Mouse (Mus musculus): ENCODE data around the gene Esr2.

Esr2 gene

DNA sequence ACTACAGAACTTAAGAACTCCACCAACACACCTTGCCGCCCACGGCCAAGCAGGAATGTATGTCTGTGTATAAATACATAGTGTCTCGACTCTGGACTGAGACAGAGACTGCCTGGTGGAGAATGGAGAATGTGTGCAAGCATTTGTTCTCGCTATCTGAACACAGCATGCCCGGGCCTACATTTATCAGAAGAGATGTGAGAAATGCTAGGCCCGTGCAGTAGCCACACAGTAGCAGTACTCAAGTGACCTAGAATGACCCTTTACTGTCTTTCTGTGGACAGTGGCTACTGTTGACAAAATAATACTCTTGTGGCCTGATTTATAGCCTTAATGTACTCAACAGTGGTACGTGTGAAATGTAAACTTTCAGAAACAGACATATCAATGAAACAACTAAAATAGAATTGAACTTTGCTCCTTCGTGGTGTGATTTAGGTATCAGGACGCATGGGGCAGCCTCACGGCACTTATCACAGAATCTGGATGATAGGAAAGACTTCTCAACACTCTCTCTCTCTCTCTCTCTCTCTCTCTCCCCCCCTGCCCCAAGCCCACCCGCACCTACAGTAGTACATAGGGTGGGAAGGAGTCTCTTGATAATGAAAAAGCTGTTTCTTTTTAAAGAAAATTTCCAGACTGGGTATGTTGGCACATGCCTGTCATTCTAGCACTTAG lies 84.1 kb downstream of the Esr2 start:
- in situ Hi-C loops (cut with MboI; ENCODE audit: low sequenced_read_pairs) = no loop called here

DNA sequence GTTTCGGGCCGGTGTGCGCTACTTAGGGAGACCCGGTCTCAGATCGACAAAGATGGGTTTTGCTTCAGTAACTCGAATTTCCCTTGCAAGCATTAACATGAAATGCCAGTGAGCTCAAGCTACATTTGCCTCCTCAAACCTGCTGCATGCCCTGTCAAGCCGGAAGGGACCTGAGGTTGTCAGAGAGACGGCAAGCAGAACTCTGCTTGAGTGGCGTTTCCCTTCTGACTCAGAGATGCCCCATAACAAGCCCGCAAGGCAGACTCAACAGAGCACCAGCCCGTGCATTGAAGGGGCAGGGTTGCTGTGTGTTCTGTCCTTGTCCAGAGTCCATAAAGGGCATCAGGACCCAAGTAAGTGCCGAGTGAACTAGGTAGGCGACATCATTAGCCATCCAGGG lies 90.0 kb downstream of the Esr2 start:
- in situ Hi-C loops (cut with MboI; ENCODE audit: low sequenced_read_pairs) = no loop called here

DNA sequence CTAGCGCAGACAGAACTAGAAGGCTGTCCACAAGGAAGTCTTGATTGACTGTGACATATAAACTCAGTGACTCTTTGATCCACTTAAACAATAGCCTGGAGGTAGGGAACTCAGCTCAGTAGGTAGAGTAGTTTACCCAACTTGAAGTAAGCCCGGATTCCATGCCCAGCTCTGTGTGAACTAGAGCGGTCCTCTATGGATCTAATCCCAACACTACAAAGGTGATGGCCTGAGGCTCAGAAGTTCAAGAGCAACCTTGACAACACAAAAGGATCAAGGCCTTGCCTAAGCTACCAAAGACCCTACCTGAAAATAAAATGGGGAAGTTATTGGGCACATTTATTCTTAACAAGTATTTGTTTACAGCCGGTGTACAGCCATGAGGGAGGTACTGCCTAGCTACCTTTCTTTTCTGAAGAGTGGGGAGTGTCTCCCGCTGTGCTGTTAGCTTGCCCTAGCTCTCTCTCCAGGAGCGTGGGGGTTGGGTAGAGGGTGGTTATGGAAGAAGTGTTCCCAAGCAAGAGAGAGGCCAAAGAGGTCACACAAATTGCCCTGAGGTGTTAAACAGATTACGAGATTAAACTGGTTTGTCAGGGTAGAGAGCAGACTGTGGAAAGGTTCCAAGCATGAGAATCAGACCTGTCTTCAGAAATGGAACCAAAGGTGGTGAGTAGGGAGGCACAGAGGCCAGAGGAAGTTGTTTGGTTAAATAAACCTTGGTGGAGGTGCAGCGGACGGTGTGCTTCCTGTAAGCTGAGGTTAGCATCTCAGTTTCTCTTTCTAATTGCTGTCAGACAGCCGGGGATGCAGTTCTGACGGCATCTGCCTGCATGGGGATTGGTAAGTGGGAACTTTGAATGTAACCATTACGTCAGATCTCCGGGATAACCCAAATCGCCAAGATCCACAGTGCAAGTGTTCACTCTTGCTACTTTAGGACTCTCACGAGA lies 90.8 kb downstream of the Esr2 start:
- in situ Hi-C loops (cut with MboI; ENCODE audit: low sequenced_read_pairs) = no loop called here

DNA sequence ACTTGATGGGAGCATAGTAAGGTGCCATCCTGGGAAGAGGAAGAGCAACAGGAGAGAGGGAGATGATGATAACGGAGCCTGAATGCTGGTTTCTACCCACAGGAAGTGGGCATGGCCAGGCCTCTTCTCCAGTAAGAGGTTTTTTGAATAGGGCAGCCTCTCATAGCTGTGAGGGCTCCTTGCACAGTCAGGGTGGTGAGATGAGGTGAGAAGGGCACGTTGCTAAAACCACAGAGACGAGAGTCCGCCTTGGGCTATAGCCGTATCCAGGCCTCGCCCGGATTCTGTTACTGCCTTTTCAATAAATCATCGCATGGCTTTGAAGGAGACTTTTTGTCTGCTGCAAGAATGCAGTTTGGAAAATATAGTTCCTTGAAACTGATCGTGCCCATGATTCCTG lies 92.0 kb downstream of the Esr2 start:
- in situ Hi-C loops (cut with MboI; ENCODE audit: low sequenced_read_pairs) = no loop called here

DNA sequence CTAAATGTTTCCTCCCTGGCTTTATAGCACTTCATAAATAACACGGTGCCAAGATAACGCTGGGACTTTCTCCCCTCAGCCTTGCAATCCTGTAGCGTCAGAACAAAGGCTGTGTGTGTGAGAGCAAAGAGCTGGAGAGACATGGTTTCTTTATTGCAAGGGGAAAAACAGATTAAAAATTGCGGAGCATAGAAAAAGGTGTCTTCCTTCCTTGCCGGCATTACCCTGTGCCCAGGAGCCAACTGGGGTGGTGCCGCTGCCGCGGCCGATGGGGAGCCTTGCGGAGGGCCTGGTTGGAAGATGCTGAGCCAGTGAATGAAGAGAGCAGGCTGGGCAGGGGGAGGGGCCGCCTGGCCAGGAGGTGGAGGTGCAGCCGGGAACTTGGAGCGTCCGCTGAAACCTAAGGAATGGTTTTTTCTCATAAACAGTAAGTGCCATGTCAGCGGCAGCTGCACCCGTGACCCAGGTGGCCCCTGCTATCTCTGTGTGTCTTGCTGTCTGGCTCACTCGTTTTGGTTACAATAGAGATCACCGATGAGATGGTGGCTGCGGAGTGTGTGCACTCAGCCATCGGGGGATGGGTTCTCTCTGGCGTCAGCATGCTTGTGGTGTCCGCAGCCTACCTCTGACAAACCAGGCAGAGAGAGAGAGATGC lies 95.4 kb downstream of the Esr2 start:
- in situ Hi-C loops (cut with MboI; ENCODE audit: low sequenced_read_pairs) = no loop called here

DNA sequence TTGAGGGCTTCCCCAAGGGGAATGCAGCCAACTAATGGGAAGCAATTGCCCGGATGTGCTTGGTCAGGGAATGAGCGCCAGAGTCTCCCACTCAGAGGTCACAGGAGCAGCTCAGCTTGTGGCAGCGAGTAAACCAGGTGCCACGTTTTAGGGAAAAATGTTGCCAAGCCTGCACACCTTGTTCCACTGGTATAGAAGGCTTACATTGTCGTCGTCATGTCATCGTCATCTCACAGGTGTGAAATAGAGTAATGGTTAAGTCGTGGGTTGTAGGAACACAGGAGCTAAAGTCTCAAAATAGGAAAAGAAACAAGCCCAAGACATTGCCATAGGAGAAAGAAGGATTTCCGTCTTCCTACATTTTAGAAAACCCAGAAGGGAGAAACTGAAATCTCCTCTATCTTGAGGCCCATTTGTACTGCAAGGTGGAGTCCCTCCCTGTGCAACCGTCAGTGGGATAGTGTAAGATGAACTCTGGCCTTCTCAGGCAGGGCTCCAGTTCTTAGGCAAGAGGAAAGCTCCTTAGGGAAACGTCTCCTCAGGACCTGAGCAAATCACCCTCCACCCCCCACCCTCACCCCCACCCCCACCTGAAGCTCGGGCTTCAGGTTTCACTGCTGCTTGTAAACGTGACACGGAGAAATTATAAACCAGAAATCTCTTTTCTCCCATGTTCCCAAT lies 96.0 kb downstream of the Esr2 start:
- in situ Hi-C loops (cut with MboI; ENCODE audit: low sequenced_read_pairs) = no loop called here

DNA sequence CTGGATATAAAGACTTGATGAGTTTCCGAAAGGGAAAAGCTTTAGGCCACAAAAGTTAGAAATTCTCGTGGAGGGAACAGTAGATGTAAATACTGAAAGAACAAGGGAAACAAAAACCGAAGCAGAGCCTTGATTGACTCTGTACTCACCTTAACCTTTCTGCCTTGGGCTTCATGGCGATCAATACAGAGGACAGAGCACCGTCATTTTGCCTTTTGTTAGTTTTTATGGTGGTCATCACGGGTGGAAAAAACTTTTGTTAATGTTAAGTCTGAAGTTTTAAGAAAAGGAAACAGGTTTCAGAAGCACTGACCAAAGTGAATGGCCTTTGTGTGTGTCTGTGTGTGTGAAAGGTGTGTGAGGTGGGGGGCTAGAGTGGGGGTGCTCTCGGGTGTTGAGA lies 103.1 kb downstream of the Esr2 start:
- in situ Hi-C loops (cut with MboI; ENCODE audit: low sequenced_read_pairs) = no loop called here

DNA sequence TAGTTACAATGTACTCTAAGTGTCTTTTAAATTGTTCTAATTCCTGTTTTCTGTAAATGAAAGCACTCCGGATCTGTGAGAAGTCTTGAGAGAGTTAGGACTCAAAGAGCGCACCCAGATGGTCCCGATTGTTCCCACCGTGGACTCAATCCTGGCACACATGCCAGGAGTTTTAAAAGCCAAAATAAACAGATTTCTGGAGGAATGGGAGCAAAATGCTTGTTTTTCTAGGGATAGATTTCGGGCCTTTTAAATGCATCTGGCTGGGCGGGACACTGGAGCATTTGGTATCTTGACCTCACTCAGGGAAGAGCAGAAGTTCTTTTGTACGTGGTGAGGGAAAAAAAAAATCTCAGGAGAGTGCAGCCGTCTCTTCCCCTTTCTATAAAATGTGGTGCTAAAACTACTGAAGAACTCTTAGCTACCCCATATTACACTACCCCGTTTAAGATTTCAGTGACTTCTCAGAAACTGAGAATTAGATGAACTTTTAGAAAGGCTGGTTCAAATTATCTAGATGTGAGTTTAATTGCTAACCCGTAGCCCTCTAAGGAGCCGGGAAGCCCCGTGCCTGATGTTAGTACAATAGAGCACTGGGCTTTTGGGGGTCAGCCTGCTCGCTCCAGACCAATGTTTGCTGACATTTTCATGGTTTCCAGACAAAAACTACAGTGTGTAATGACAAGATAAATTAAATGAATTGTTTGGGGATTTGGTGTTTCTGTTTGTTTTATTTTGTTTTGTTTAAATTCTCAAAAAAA lies 103.8 kb downstream of the Esr2 start:
- in situ Hi-C loops (cut with MboI; ENCODE audit: low sequenced_read_pairs) = no loop called here

DNA sequence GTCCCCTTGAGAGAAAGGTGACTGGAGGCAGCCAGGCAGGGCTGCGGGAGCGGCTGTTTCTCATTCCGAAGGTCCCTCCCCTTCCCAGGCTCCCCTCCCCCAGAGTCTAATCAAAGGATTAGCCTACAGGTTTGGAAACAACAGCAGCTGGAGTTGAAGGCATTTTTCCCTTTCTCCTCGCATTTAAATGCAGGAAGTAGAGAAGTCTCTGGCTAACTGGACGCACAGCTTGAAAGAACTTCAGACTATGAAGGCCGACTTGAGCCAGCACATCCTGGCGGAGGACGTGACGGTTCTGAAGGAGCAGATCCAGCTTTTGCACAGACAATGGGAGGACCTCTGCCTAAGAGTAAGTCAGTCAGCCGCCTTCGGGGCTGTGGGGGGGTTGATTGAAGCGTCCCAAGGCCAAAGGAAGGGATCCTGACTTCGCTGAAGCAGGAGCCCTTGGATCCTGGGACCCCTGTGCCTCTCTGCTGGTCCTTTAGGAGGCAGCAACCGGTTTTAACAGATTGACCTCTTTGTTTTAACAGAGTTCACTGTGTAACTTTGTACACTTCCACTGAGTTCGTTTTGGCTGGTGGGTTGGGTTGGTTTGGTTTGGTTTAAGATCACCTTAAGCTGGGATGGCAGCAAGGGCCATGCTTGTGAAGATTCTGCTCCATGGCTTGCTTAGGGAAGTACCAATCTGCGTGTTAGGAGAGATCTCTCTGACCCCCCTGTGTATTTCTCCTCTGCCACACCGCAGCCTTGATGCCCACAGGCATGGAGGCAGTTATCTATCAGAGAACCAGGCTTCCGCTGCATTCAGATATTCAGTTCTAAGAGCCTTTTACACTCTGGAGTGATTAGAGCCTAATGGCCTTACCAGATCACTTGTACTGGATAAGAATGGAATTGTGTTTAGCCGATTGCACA lies 104.9 kb downstream of the Esr2 start:
- in situ Hi-C loops (cut with MboI; ENCODE audit: low sequenced_read_pairs) = no loop called here
